Mouse (Mus musculus): Measurements from ENCODE around the gene Maml3.

GRCm38 (mm10) chr3:52100926-52101325 is 4.0 kb downstream of the Maml3 start:
- no peak for TF ChIP-seq CTCF (IDR thresholded peaks at IDR 0.05; ENCODE audit: insufficient read depth, low read depth, low read length)
- no peak for TF ChIP-seq POLR2A (IDR thresholded peaks at IDR 0.05; ENCODE audit: insufficient read depth, low read depth, low read length)

Measured in olfactory bulb, adult 2 months (tissue).